Mouse (Mus musculus): ENCODE data around the gene Zfp618.

Gene Zfp618

GRCm38 (mm10) chr4:62965497-62966302 lies at the start of gene Zfp618:
Gene Zfp618 (plus strand): TSS chr4:62965573.
- no peak for DNase-seq (ENCODE audit: low spot score)

DNA sequence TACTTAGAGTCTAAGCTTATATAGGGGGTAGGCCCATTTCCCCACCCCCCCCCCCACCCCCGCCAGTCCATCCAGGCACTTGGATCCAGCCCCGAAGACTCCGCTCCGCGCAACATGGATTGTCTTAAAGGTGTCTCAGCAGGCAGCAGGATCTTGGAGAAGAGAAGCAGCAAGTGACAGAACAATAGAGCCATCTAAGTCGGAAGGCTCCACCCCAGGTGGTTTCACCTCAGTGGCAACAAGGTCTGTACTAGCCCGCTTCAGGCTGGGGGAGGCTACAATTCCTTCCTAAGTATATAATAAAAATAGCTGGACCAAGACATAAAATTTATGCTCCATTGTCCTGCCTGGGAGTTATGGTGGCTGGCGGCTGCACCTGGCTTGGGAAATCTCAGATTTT lies 48.3 kb upstream of the Zfp618 start:
- no peak for DNase-seq (ENCODE audit: low spot score)

GRCm38 (mm10) chr4:62933798-62934197 lies 31.6 kb upstream of the Zfp618 start:
- no peak for DNase-seq (ENCODE audit: low spot score)

GRCm38 (mm10) chr4:62935589-62936218 lies 29.7 kb upstream of the Zfp618 start:
- DNase-seq (ENCODE audit: low spot score): no peak

DNA sequence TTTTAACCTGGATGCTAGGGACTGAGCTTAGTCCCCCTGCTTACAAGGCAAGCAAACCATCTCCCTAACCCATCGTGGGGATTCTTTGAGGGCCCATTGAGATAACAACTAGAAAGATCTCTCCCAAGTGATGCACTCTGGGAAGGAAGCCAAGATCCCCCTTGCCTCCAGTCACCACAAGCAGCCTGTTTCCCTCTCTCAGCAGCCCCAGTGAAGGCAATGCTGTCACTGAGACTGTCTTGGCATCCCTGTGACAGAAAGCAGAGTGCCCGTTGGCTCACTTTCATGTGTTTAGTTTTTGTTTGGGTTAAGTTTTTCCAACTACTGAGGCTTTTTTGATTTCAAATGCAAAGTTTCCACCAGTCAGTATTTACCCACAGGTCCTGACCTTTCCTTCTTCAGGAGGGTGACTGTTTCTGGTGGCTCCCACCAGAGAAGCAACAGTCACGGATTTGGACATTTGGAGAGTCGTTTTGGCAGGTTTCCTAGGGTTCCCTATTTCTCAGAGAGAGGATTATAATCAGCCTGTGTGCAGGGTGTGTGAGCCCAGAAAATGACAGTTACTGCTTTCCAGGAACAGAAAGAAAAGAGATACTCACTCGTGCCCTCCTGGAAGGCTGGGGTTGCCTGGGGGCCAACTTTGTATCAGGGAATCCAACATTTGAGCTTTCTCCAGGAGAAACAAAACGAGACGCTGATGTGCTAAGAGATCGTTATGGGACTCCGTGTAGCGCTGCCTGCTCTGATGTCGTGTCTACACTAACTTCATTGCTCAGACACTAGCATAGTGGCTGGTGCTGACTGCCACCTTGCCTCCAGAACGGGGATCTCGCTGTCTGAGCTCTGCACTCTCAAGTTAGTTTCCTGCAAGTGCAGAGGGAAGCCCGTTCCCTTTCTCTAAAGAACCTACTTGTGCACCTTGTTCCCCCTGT lies 23.1 kb upstream of the Zfp618 start:
- peak; percentile 1 for DNase-seq (ENCODE audit: low spot score)

GRCm38 (mm10) chr4:62944326-62944879 lies 21.0 kb upstream of the Zfp618 start:
- DNase-seq (ENCODE audit: low spot score): peak; percentile 6

- DNase-seq (ENCODE audit: low spot score): no peak
Observed at GRCm38 (mm10) chr4:62963806-62964205, 1.6 kb upstream of the Zfp618 start.

- no peak for DNase-seq (ENCODE audit: low spot score)
Observed at GRCm38 (mm10) chr4:62964844-62965496, 403 bp upstream of the Zfp618 start.

DNA sequence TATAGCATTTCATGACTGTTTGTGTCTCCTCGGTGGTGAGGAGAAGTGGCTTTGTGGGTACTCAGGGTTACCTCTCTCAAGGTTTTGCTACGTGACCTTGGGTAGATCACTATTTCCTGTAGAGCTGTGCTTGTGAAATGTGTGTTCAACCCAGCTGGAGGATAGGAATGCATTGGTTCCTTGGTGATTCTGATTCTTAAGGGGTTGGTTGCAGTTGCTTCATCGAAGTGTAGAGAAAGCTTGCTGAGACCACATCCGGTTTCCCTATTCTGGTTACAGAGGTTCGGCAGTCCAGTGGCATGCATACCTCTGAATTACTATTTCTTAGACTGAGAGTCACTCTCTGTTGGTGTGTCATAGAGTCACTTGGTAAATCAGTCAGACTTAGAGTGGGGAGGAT lies 4.2 kb downstream of the Zfp618 start:
- DNase-seq (ENCODE audit: low spot score): no peak

GRCm38 (mm10) chr4:62971991-62972390 lies 6.6 kb downstream of the Zfp618 start:
- DNase-seq (ENCODE audit: low spot score): peak; percentile 30

DNA sequence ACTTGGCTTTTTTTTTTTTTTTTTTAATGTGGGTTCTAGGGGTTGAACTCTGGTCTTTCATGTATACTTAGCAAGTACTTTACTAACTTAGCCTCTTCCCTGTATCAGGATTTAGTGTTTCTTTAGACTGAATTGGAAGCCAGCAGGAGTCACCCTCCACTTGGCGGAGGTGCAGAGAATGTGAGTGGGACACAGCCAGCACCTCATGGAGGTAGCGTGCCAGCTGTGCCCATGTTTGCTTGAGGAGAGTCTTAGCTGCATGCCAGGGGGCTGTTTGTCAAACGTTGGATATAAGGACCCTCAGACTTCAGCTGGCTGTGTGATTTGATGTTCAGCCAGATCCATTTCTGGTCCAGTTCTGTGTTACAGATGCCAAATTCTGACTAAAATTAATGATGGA lies 7.7 kb downstream of the Zfp618 start:
- no peak for DNase-seq (ENCODE audit: low spot score)

- DNase-seq (ENCODE audit: low spot score): no peak
Observed at GRCm38 (mm10) chr4:62974901-62975300, 9.5 kb downstream of the Zfp618 start.

DNA sequence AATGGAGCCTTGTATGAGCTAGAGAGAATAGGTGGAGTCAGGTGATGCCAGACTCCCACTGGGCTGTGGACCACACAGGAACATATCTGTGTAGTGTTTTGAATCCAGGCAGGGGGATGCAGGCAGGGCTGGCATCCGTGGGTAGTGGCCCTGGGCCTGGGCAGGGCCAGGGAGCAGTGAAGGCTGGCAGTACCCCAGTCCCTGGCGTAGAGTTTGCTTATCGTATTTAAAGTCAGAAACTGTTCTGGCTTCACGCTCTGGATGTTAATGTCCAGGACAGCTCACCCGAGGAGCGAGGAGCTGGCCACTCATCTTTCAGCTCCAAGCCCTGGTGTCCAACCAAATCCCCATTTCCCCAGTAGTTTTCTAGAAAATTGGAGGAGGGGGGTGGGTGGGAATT lies 10.2 kb downstream of the Zfp618 start:
- DNase-seq (ENCODE audit: low spot score): no peak

GRCm38 (mm10) chr4:62977454-62977853 lies 12.1 kb downstream of the Zfp618 start:
- no peak for DNase-seq (ENCODE audit: low spot score)

DNA sequence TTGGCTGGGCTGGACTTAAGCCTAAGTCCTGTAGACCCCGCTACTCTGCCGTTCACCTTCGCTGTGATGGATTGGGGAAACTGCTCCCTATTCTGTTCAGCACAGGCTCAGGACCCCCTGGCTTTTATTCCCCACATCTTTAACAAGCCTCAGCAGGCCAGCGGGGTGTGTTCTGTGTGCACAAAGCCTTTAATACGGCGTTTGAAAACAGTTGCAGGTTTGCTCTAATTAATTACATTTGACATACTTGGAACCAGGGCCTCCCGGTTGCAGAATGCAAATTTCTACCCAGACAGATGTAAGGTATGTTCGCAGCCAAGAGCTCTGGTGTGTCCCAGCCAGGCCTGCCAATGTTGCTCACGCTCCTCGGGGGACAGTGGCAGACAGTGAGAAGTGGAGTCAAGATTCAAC lies 13.1 kb downstream of the Zfp618 start:
- no peak for DNase-seq (ENCODE audit: low spot score)

- DNase-seq (ENCODE audit: low spot score): no peak
Observed at GRCm38 (mm10) chr4:62981572-62981971, 16.2 kb downstream of the Zfp618 start.

- DNase-seq (ENCODE audit: low spot score): no peak
Observed at GRCm38 (mm10) chr4:62983556-62983955, 18.2 kb downstream of the Zfp618 start.

- DNase-seq (ENCODE audit: low spot score): no peak
Observed at GRCm38 (mm10) chr4:62991336-62991735, 26.0 kb downstream of the Zfp618 start.

GRCm38 (mm10) chr4:62993190-62993589 lies 27.8 kb downstream of the Zfp618 start:
- no peak for DNase-seq (ENCODE audit: low spot score)

- DNase-seq (ENCODE audit: low spot score): no peak
Observed at GRCm38 (mm10) chr4:62997606-62998005, 32.2 kb downstream of the Zfp618 start.

- DNase-seq (ENCODE audit: low spot score): peak; percentile 34
Observed at GRCm38 (mm10) chr4:62998431-62998835, 33.1 kb downstream of the Zfp618 start.

DNA sequence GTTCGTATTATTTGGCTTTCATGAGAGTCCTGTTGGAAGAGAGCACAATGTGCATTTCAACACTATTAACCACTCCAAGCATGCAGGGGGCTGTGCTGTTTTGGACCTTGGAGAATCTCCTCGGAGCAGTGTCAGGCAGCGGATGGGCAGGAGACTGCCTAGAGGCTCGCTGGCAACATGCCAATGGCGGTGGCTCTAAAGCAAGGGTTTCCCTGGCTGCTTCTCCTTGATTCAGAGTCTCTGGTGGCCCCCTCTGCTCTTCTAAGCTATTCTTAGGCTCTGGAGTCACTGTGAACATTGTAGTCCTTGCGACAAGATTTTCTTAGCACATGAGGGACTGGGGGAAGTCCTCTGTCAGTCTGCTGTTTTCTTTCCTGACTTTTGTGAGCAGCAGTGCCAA lies 33.5 kb downstream of the Zfp618 start:
- no peak for DNase-seq (ENCODE audit: low spot score)

Data from lung, postnatal 25 days (tissue).